Mouse (Mus musculus): Measurements from ENCODE around the gene Slc35b4. TPM values are rescaled to one million over a fixed set of nuclear protein-coding genes. Genes with fewer than 3 reads are reported as not detected.

The Slc35b4 gene
- polyA plus RNA-seq, 2 experiments, result 37.3 to 47.7 TPM

- Histone ChIP-seq H3K27ac (replicated peaks; ENCODE audit: low read depth, low read length) (peak overlapping the region; percentile 50), H3K27me3 (ENCODE audit: control insufficient read depth, insufficient read depth, low read length) (no peaks in the 10 kb centered on the region), H3K9ac (ENCODE audit: low read depth, low read length, severe bottlenecking) (no peak overlapping the region), H3K4me3 (replicated peaks; ENCODE audit: low read length) (no peak overlapping the region), H3K4me1 (ENCODE audit: control insufficient read depth, insufficient read depth, low read length) (peaks cover 34% of the 10 kb centered on the region), H3K9me3 (ENCODE audit: control insufficient read depth, low read length) (no peaks in the 10 kb centered on the region), H3K36me3 (ENCODE audit: control insufficient read depth, insufficient read depth, low read length) (peaks cover 27% of the 10 kb centered on the region), H3K4me2 (replicated peaks; ENCODE audit: low read depth, low read length, severe bottlenecking) (no peak overlapping the region)
- 39% methylated on average over 3 of the region's 3 CpGs for WGBS
- ATAC-seq (ENCODE audit: low FRiP score, low read depth) (peak; percentile 44; the same call in 1 of the 2 replicates), DNase-seq (ENCODE audit: low spot score) (no peak)
- no peak for TF ChIP-seq POLR2A (IDR thresholded peaks at IDR 0.05; ENCODE audit: borderline replicate concordance, extremely low read depth, insufficient read depth, insufficient read length)
These were observed 22.7 kb downstream of the Slc35b4 start for GRCm38 (mm10) chr6:34154202-34154601.

GRCm38 (mm10) chr6:34153069-34154052, 23.6 kb downstream of the Slc35b4 start:
- Histone ChIP-seq H3K9ac (ENCODE audit: low read depth, low read length, severe bottlenecking) (no peak overlapping the region), H3K36me3 (ENCODE audit: control insufficient read depth, insufficient read depth, low read length) (peaks cover 19% of the 10 kb centered on the region), H3K4me3 (replicated peaks; ENCODE audit: low read length) (no peak overlapping the region), H3K4me1 (ENCODE audit: control insufficient read depth, insufficient read depth, low read length) (peaks cover 34% of the 10 kb centered on the region), H3K27ac (replicated peaks; ENCODE audit: low read depth, low read length) (peak overlapping the region; percentile 50), H3K4me2 (replicated peaks; ENCODE audit: low read depth, low read length, severe bottlenecking) (0 out of 2 replicates have a peak overlapping the region, but pooled peaks have one; percentile 16), H3K9me3 (ENCODE audit: control insufficient read depth, low read length) (no peaks in the 10 kb centered on the region), H3K27me3 (ENCODE audit: control insufficient read depth, insufficient read depth, low read length) (no peaks in the 10 kb centered on the region)
- 50% methylated on average over 18 of the region's 18 CpGs for WGBS
- DNase-seq (ENCODE audit: low spot score) (no peak), ATAC-seq (ENCODE audit: low FRiP score, low read depth) (no peak)
- no peak for TF ChIP-seq POLR2A (IDR thresholded peaks at IDR 0.05; ENCODE audit: borderline replicate concordance, extremely low read depth, insufficient read depth, insufficient read length)

- DNase-seq (ENCODE audit: low spot score) (no peak), ATAC-seq (ENCODE audit: low FRiP score, low read depth) (no peak)
- Histone ChIP-seq H3K4me1 (ENCODE audit: control insufficient read depth, insufficient read depth, low read length) (peaks cover 20% of the 10 kb centered on the region), H3K9ac (ENCODE audit: low read depth, low read length, severe bottlenecking) (no peak overlapping the region), H3K9me3 (ENCODE audit: control insufficient read depth, low read length) (0 out of 2 replicates have a peak, but pooled peaks cover 5% of the 10 kb centered on the region), H3K36me3 (ENCODE audit: control insufficient read depth, insufficient read depth, low read length) (no peaks in the 10 kb centered on the region), H3K4me3 (replicated peaks; ENCODE audit: low read length) (no peak overlapping the region), H3K27ac (replicated peaks; ENCODE audit: low read depth, low read length) (no peak overlapping the region), H3K4me2 (replicated peaks; ENCODE audit: low read depth, low read length, severe bottlenecking) (no peak overlapping the region), H3K27me3 (ENCODE audit: control insufficient read depth, insufficient read depth, low read length) (no peaks in the 10 kb centered on the region)
- TF ChIP-seq POLR2A (IDR thresholded peaks at IDR 0.05; ENCODE audit: borderline replicate concordance, extremely low read depth, insufficient read depth, insufficient read length), result no peak
- WGBS, result 86% methylated on average over 1 of the region's 1 CpGs
These were observed 27.1 kb downstream of the Slc35b4 start for GRCm38 (mm10) chr6:34149821-34150220.

GRCm38 (mm10) chr6:34149066-34149465, 27.8 kb downstream of the Slc35b4 start:
- 68% methylated on average over 9 of the region's 9 CpGs for WGBS

GRCm38 (mm10) chr6:34148639-34149038, 28.3 kb downstream of the Slc35b4 start:
- DNase-seq (ENCODE audit: low spot score) (no peak), ATAC-seq (ENCODE audit: low FRiP score, low read depth) (no peak)
- Histone ChIP-seq H3K4me3 (replicated peaks; ENCODE audit: low read length) (no peak overlapping the region), H3K9ac (ENCODE audit: low read depth, low read length, severe bottlenecking) (no peak overlapping the region), H3K4me2 (replicated peaks; ENCODE audit: low read depth, low read length, severe bottlenecking) (no peak overlapping the region), H3K4me1 (ENCODE audit: control insufficient read depth, insufficient read depth, low read length) (peaks cover 9% of the 10 kb centered on the region; the same call in 1 of the 2 replicates), H3K9me3 (ENCODE audit: control insufficient read depth, low read length) (0 out of 2 replicates have a peak, but pooled peaks cover 5% of the 10 kb centered on the region), H3K27ac (replicated peaks; ENCODE audit: low read depth, low read length) (no peak overlapping the region), H3K27me3 (ENCODE audit: control insufficient read depth, insufficient read depth, low read length) (no peaks in the 10 kb centered on the region), H3K36me3 (ENCODE audit: control insufficient read depth, insufficient read depth, low read length) (no peaks in the 10 kb centered on the region)
- 67% methylated on average over 7 of the region's 7 CpGs for WGBS
- no peak for TF ChIP-seq POLR2A (IDR thresholded peaks at IDR 0.05; ENCODE audit: borderline replicate concordance, extremely low read depth, insufficient read depth, insufficient read length)

More at GRCm38 (mm10) chr6:34149066-34149465, 27.8 kb downstream of the Slc35b4 start:
- Histone ChIP-seq H3K4me2 (replicated peaks; ENCODE audit: low read depth, low read length, severe bottlenecking) (no peak overlapping the region), H3K27ac (replicated peaks; ENCODE audit: low read depth, low read length) (no peak overlapping the region), H3K9me3 (ENCODE audit: control insufficient read depth, low read length) (0 out of 2 replicates have a peak, but pooled peaks cover 5% of the 10 kb centered on the region), H3K9ac (ENCODE audit: low read depth, low read length, severe bottlenecking) (no peak overlapping the region), H3K36me3 (ENCODE audit: control insufficient read depth, insufficient read depth, low read length) (no peaks in the 10 kb centered on the region), H3K27me3 (ENCODE audit: control insufficient read depth, insufficient read depth, low read length) (no peaks in the 10 kb centered on the region), H3K4me3 (replicated peaks; ENCODE audit: low read length) (no peak overlapping the region), H3K4me1 (ENCODE audit: control insufficient read depth, insufficient read depth, low read length) (peaks cover 13% of the 10 kb centered on the region)
- DNase-seq (ENCODE audit: low spot score), result no peak
- no peak for ATAC-seq (ENCODE audit: low FRiP score, low read depth)
- no peak for TF ChIP-seq POLR2A (IDR thresholded peaks at IDR 0.05; ENCODE audit: borderline replicate concordance, extremely low read depth, insufficient read depth, insufficient read length)
